Mouse (Mus musculus) heart, embryonic 13.5 days (tissue): Measurements from ENCODE around the gene Syap1. TPM values are rescaled to one million over a fixed set of nuclear protein-coding genes. Genes with fewer than 3 reads are reported as not detected.
A peak's percentile ranks its signal among the peaks of the same experiment; 100 is the strongest.
"Not testable (repeated sequence)": the region's sequence is repeated elsewhere in the genome, so short reads cannot be mapped to it uniquely, and the experiment has no call there.

Experiments used
- ATAC-seq: fragments of 200-750 bp; cut with Nextera tagmentation; 2 replicates; pipeline ENCODE4 v1.8.0; 2017; ENCODE audit warnings: moderate TSS enrichment; ENCODE audit not compliant: insufficient number of reproducible peaks, low FRiP score, low TSS enrichment; ENCODE audit errors: extremely low read depth
- H3K27ac ChIP-seq: fragments of 300-500 bp; sonication (generic); replicated peaks from 2 replicates; pipeline ENCODE4 v1.5.1; 2015; ENCODE audit warnings: moderate library complexity, mild to moderate bottlenecking, inconsistent platforms
- H3K27me3 ChIP-seq: fragments of 300-500 bp; sonication (generic); replicated peaks from 2 replicates; pipeline ENCODE4 v1.6.1; 2015; ENCODE audit warnings: mild to moderate bottlenecking, inconsistent platforms
- H3K36me3 ChIP-seq: fragments of 300-500 bp; sonication (generic); 2 replicates; pipeline ENCODE4 v1.6.1; 2015; ENCODE audit warnings: mild to moderate bottlenecking, inconsistent platforms
- H3K4me1 ChIP-seq: fragments of 300-500 bp; sonication (generic); 2 replicates; pipeline ENCODE4 v1.6.1; 2015; ENCODE audit warnings: inconsistent platforms
- H3K4me2 ChIP-seq: fragments of 300-500 bp; sonication (generic); 2 replicates; pipeline ENCODE4 v1.6.1; 2015; ENCODE audit warnings: inconsistent platforms, mild to moderate bottlenecking, moderate library complexity
- H3K4me3 ChIP-seq: fragments of 300-500 bp; sonication (generic); 2 replicates; pipeline ENCODE4 v1.5.1; 2015; ENCODE audit warnings: moderate library complexity, mild to moderate bottlenecking, inconsistent platforms
- H3K9ac ChIP-seq: fragments of 300-500 bp; sonication (generic); 2 replicates; pipeline ENCODE4 v1.6.1; 2015; ENCODE audit warnings: inconsistent platforms, mild to moderate bottlenecking, moderate library complexity
- H3K9me3 ChIP-seq: fragments of 300-500 bp; sonication (generic); 2 replicates; pipeline ENCODE4 v1.6.1; 2016; ENCODE audit warnings: inconsistent platforms
- WGBS: fragments of 180-500 bp; shearing (Covaris S2); methylation state at CpG from one replicate; pipeline ENCODE4 v1.1.7; 2015; ENCODE audit warnings: mixed read lengths; 5-methylcytosine and 5-hydroxymethylcytosine counted together
- polyA plus RNA-seq: library from polyadenylated mRNA; unstranded; fragments of >200 nt; fragmentation: Nextera tagmentation; extraction: Ambion mirVana; gene quantifications from 2 replicates; pipeline ENCODE4 v1.2.1, GENCODE M21; 2015

Syap1 gene
- polyA plus RNA-seq, 1 experiment from 2014 or later, result 22.9 TPM

DNA sequence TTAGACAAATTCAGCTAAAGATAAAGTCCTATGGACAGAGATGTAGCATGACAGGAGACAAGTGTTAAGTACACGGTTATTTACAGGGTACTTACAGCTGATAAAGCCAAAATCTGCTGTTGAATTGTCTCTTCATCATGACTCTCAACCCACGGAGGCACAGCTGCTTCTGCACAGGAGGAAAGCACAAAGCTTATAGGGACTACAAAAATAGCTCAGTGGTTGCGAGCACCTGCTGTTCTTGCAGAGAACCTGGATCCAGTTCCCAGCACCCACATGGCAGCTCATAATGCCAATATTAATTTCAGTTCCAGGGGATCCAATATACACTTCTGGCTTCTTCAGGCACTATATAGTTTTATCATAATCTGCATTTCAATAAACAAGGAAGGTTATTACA, 10.0 kb downstream of the Syap1 start:
- Histone ChIP-seq H3K36me3 (peaks cover 46% of the 10 kb centered on the region), H3K4me2 (no peak overlapping the region), H3K9ac (no peak overlapping the region), H3K4me3 (no peak overlapping the region), H3K27me3 (no peaks in the 10 kb centered on the region), H3K9me3 (no peaks in the 10 kb centered on the region), H3K4me1 (no peaks in the 10 kb centered on the region), H3K27ac (no peak overlapping the region)
- ATAC-seq, result no peak
- WGBS, result 75% methylated on average over 3 of the region's 3 CpGs

DNA sequence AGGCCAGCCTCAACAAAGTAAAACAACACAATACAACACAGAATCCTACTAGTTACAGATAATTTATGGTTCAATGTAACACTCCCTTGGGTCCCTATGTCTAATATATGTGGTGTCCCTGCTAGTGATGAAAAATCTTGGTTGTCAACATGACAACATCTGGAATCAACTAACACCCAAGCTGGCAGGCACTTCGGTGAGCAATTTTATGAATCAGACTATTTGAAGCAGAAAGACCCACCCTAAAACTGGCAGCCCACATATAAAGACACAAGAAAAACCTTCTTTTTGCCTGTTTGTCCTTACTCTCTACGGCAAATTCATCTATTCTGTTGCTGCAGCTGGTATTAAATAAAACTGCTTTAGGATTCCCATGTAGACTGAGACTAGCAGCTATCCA, 14.5 kb downstream of the Syap1 start:
- Histone ChIP-seq H3K27me3 (no peaks in the 10 kb centered on the region), H3K27ac (no peak overlapping the region), H3K4me3 (no peak overlapping the region), H3K4me2 (no peak overlapping the region), H3K4me1 (no peaks in the 10 kb centered on the region), H3K36me3 (peaks cover 50% of the 10 kb centered on the region), H3K9ac (no peak overlapping the region), H3K9me3 (no peaks in the 10 kb centered on the region)
- no peak for ATAC-seq
- WGBS, result 90% methylated on average over 2 of the region's 2 CpGs

DNA sequence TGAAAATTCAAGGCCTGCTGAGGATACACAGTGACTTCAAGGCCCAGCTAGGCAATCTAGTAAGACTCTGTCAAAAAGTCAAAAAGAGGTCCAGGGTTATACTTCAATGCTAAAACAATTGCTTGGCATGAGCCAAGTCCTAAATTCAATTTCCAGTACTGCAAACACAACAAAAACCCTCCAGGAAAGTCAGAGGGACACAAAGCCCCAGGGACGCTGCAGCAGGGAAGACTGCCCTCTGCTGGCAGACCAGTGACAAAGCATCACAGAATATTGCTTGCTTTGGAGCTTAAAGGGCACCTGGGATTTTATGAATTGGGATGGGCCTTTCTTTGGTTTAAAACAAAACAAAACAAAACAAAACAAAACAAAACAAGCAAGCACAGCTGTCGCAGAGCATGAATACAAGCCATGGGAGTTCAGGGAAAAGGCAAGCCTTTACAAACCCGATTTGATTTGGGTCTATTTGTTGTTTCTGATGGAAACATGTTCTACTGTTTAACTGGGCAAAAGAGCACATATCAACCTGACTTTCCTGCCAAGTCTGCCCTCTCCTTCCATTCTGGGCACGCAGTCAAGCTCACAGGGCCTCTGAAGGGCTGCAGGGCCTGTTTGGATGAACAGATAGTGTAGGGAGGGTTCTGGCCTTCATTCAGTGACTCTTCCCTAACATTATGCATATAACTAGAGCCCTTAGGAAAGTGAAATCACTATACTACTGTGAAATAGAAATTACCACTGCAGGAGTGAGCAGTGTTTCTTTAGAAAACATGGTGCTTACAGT, 16.3 kb downstream of the Syap1 start:
- H3K36me3 ChIP-seq, result peaks cover 46% of the 10 kb centered on the region
- WGBS, result 27% methylated on average over 4 of the region's 4 CpGs
- H3K9ac ChIP-seq, result no peak overlapping the region
- H3K27ac ChIP-seq, result no peak overlapping the region
- H3K4me1 ChIP-seq, result no peaks in the 10 kb centered on the region
- H3K4me3 ChIP-seq, result no peak overlapping the region
- no peak overlapping the region for H3K4me2 ChIP-seq
- ATAC-seq, result no peak
- H3K27me3 ChIP-seq, result no peaks in the 10 kb centered on the region
- H3K9me3 ChIP-seq, result no peaks in the 10 kb centered on the region

DNA sequence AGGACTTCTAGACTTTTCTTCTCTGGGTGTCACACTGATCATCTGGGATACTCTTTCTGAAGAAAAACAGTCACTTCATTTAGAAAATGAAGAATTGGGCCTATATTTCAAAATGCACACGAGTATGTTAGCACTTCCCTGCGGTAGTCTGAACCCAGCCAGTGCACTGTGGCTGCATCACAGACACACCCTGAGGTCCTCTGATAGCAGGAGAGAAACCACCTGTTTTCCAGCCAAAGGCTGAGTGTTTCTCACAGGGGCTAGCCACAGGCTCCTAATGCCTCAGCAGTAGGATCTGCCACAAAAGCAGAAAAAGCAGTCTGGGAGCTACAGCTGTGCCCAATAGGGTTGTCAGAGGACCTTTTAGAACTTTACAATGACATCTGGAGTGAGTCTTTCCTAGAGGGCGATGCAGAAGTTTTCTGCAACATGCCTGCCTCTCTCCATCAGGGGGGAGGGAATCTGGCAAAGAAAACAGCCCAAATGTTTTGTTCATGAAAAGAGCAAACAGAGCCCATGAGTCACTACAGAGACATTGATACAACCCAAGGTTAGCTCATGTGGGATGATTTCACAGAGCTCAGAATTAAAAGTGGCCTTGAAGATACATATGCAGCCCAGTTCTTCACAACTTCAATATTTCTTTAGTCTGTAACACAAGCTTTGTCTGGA, 19.8 kb downstream of the Syap1 start:
- Histone ChIP-seq H3K9me3 (no peaks in the 10 kb centered on the region), H3K4me2 (no peak overlapping the region), H3K9ac (no peak overlapping the region), H3K4me1 (no peaks in the 10 kb centered on the region), H3K4me3 (no peak overlapping the region), H3K36me3 (peaks cover 47% of the 10 kb centered on the region), H3K27me3 (no peaks in the 10 kb centered on the region), H3K27ac (no peak overlapping the region)
- WGBS, result 72% methylated on average over 3 of the region's 3 CpGs
- no peak for ATAC-seq

DNA sequence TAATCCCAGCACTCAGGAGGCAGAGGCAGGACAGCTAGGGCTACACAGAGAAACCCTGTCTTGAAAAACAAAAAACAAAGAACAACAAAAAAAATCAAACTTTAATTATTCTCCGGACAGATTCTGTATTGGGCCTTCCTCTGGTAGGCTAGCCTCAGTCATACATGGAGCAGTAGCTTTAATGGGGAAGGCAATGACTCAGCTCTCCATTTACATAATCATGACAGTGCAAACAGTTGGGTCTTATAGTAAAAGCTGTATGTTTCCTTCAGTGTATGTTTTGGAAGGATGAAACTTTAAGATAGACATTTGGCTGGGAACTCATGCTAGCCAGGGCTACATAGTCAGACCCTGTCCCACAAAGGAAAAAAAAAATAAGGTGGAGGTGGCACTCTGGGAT, 39.6 kb downstream of the Syap1 start:
- no peak overlapping the region for H3K9ac ChIP-seq
- no peaks in the 10 kb centered on the region for H3K27me3 ChIP-seq
- H3K27ac ChIP-seq, result no peak overlapping the region
- no peak overlapping the region for H3K4me3 ChIP-seq
- WGBS, result 96% methylated on average over 1 of the region's 1 CpGs
- no peaks in the 10 kb centered on the region for H3K4me1 ChIP-seq
- no peaks in the 10 kb centered on the region for H3K36me3 ChIP-seq
- H3K4me2 ChIP-seq, result no peak overlapping the region
- no peak for ATAC-seq
- no peaks in the 10 kb centered on the region for H3K9me3 ChIP-seq

DNA sequence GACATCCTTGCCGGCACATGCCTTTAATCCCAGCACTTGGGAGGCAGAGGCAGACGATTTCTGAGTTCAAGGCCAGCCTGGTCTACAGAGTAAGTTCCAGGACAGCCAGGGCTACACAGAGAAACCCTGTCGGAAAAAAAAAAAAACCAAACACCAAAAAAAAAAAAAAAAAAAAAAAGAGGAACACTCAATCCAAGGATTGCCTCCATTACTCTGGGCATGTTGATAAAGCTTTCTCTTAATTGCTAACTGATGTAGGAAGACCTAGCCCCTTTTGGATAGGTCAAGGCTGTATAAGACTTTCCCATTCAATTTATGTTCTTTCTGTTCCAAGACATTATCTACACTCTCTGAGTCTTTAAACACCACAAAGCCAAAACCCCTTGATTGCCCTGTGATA, 42.7 kb downstream of the Syap1 start:
- Histone ChIP-seq H3K27ac (no peak overlapping the region), H3K9ac (no peak overlapping the region), H3K4me3 (no peak overlapping the region), H3K36me3 (no peaks in the 10 kb centered on the region), H3K4me2 (no peak overlapping the region), H3K27me3 (no peaks in the 10 kb centered on the region), H3K9me3 (no peaks in the 10 kb centered on the region), H3K4me1 (no peaks in the 10 kb centered on the region)
- no peak for ATAC-seq
- WGBS, result 82% methylated on average over 3 of the region's 3 CpGs

DNA sequence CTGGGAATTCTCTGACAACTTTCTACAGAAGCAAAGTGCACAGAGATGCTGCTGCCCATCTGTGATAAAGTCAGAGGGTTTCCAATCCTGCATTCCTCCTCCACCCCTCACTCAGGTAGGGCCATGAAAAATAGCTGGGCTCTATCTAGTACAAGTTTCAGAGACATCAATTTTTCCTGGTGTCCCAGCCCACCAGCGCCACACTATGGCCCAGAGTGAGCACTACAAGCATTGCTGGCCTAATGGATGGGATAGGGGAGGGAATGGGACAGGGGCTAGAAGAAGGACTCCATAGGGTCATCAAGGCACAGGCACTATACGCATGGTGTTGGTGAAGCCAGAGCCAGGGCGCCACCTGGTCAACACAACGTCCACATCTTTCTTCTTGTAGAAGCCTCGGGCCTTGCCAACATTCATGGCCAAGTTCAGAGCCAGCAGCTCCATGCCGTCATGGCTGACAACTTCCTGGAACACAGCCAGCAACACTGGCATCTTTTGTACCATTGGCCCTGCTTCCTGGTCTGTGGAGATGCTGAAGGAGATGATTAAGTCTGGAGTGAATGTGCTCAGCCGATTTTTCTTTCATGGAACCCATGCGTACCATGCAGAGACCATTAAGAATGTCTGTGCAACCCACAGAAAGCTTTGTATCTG, 43.7 kb downstream of the Syap1 start:
- no peaks in the 10 kb centered on the region for H3K36me3 ChIP-seq
- H3K9me3 ChIP-seq, result no peaks in the 10 kb centered on the region
- no peaks in the 10 kb centered on the region for H3K4me1 ChIP-seq
- H3K27ac ChIP-seq, result no peak overlapping the region
- WGBS, result 58% methylated on average over 8 of the region's 8 CpGs
- no peak overlapping the region for H3K4me3 ChIP-seq
- no peaks in the 10 kb centered on the region for H3K27me3 ChIP-seq
- no peak overlapping the region for H3K4me2 ChIP-seq
- H3K9ac ChIP-seq, result no peak overlapping the region
- no peak for ATAC-seq

DNA sequence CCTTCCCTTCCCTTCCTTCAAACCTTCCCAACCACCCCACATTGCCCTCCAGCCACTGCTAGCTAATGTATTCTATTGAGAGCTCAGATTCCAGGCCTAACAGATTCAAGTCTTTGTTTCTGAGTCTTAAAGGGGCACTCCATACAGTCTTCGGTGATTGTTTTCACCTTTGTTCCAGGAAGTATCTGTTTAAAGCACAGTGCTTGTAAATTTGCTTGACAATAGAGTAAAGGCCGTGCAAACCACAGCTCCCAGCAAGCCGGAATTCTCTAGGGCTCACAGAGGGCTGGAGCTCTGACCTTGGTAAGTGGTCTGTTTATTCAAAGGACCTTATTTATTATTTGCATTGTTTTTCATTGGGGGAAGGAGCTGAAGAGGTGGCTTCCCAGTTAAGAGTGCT, 56.1 kb downstream of the Syap1 start:
- Histone ChIP-seq H3K36me3 (no peaks in the 10 kb centered on the region), H3K4me2 (no peak overlapping the region), H3K9me3 (no peaks in the 10 kb centered on the region), H3K9ac (no peak overlapping the region), H3K27ac (no peak overlapping the region), H3K27me3 (peaks cover 4% of the 10 kb centered on the region), H3K4me3 (no peak overlapping the region), H3K4me1 (no peaks in the 10 kb centered on the region)
- WGBS, result 59% methylated on average over 3 of the region's 3 CpGs
- ATAC-seq, result no peak

DNA sequence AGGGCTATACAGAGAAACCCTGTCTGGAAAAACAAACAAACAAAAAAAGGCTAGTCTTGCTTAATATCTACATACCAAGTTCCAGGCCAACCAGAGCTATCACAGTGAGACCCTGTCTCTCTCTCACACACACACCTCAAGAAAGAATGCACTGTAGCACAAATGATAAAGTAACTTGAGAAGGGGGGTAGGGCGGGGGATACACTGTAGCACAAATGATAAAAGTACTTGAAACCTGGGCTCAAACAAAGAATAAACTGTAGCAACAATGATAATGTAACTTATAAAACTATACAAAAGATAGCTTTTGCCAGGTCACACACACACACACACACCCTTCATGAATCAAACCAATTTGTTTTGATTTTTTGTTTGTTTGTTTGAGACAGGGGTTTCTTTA, 56.7 kb downstream of the Syap1 start:
- no peak overlapping the region for H3K27ac ChIP-seq

DNA sequence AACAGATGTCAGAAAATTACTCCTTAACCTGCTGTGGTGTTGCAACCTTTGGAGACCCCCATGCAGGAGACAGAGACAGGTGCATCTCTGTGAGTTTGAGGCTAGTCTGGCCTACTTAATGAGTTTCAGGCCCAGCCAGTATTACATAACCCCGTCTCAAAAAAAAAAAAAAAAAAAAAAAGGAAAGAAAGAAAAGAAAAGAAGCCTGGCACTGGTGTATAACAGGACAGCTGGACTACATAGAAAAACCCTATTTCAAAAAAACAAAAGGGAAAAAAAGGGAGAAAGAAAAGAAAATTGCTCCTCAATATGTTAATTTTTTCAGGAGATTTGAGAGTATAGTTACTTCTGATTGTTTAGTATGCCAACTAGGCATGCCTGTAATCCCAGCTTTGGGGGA, 57.2 kb downstream of the Syap1 start:
- no peaks in the 10 kb centered on the region for H3K9me3 ChIP-seq
- no peak overlapping the region for H3K4me2 ChIP-seq
- ATAC-seq, result no peak
- H3K9ac ChIP-seq, result no peak overlapping the region
- H3K4me3 ChIP-seq, result no peak overlapping the region
- H3K27me3 ChIP-seq, result peaks cover 4% of the 10 kb centered on the region
- WGBS, result 20% methylated on average over 1 of the region's 1 CpGs
- H3K4me1 ChIP-seq, result no peaks in the 10 kb centered on the region
- H3K36me3 ChIP-seq, result no peaks in the 10 kb centered on the region
- no peak overlapping the region for H3K27ac ChIP-seq

More for the DNA sequence above, 56.7 kb downstream of the Syap1 start:
- 19% methylated on average over 1 of the region's 1 CpGs for WGBS
- Histone ChIP-seq H3K9me3 (no peaks in the 10 kb centered on the region), H3K36me3 (no peaks in the 10 kb centered on the region), H3K9ac (no peak overlapping the region), H3K27me3 (peaks cover 4% of the 10 kb centered on the region), H3K4me3 (no peak overlapping the region), H3K4me1 (no peaks in the 10 kb centered on the region), H3K4me2 (no peak overlapping the region)
- ATAC-seq, result no peak

DNA sequence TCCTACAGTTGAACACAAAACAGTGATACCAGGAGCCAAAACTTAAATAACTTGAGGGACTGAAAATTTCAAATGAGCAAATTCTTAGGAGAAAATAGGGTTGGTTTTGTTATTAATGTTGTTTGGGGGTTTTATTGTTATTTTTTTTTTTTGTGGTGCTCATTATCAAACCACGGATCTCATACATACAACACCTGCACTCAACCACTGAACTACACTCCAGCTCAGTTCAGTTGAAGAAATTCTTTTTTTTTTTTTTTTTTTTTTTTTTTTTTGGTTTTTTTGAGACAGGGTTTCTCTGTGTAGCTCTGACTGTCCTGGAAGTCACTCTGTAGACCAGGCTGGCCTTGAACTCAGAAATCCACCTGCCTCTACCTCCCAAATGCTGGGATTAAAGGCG, 57.9 kb downstream of the Syap1 start:
- ATAC-seq, H3K36me3 ChIP-seq: not testable (repeated sequence)
- WGBS, result 57% methylated on average over 2 of the region's 2 CpGs

More for the DNA sequence above, 57.9 kb downstream of the Syap1 start:
- H3K9me3 ChIP-seq, H3K9ac ChIP-seq, H3K27ac ChIP-seq, H3K27me3 ChIP-seq, H3K4me1 ChIP-seq, H3K4me3 ChIP-seq: not testable (repeated sequence)
- H3K4me2 ChIP-seq, result peak overlapping the region; percentile 59; the same call in 1 of the 2 replicates
